Mouse (Mus musculus) small intestine, adult 2 months (tissue): ENCODE measurements at regions not wholly inside any gene's neighbourhood (a gene's known extent, or its start where the extent isn't known, plus 50 kb on each side); places are given as distances from the start of the nearest gene placed in this dataset.

ENCODE experiments used
- CTCF ChIP-seq: fragments of 200-500 bp; IDR thresholded peaks from 2 replicates; pipeline ENCODE4 v1.5.1; 2012; ENCODE audit warnings: low read depth, mild to moderate bottlenecking, control low read depth, inconsistent platforms, low read length, moderate library complexity, mixed read lengths; ENCODE audit not compliant: insufficient replicate concordance, insufficient read length; ENCODE audit errors: extremely low read depth
- POLR2A ChIP-seq: fragments of 200-500 bp; IDR thresholded peaks from 2 replicates; pipeline ENCODE4 v1.6.1; 2012; ENCODE audit warnings: low read depth, mild to moderate bottlenecking, control low read depth, inconsistent platforms, low read length, moderate library complexity

DNA sequence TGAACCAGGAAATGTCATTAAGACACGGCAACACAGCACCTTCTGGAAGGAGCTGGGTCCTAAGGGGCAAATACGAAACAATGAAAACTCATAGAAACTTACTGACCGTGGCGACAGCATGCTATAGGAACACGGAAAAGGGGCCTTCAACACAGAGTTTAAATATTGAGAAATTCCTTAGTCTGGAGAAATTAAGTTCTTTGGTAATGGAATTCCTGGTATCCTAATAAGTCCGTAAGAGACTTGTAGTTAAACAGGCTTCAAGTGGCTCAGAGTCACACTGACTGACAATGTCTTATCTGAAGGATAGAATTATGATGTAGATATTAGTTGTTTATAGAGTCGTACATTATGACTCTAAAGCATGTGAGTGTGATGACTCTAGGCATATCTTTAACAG lies 70.4 kb upstream of the Mbip start:
- TF ChIP-seq CTCF (no peak), POLR2A (no peak)
